Mouse (Mus musculus) liver, embryonic 14.5 days (tissue): ENCODE results near the gene Wipf3.

ENCODE experiments used
- CTCF ChIP-seq: IDR thresholded peaks from 2 replicates; pipeline ENCODE4 v1.5.1; 2016; ENCODE audit warnings: antibody characterized with exemption, low read depth, control low read depth
- EP300 ChIP-seq: IDR thresholded peaks from 2 replicates; pipeline ENCODE4 v1.6.1; 2016; ENCODE audit warnings: antibody characterized with exemption, low read depth

DNA sequence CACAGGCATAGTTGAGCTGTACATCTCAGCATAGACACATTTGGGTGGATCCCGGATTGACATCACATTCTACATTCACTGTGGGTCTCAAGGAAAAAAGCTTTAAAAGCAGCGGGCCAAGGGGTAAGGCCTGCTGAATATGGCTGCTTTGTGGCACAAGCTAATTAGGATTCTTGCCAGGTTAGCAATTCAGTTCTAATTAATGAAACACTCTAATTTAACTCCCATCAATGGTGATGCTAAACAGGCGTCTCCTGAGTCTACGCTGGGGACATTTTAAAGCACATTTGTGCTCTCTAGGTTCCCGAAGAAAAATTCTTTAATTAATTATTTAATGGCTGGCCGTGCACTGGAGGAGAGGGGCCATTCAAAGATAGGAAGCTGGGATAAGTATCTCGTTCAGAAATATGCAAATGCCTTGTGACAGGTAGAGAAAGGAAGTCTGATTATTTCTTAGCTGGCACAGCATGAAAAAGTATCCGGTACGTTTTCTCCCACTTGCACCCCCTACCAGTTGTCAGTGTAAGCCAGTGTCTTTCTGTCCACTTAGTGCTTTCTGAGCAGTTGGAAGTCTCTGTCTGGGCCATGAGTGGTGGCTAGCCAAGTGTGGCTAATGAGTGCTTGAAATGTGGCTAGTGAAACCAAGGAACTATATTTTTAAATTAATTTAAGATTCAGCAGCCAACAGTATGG lies 123.5 kb downstream of the Wipf3 start:
- no peak for TF ChIP-seq EP300
- no peak for TF ChIP-seq CTCF
